Mouse (Mus musculus) G1E-ER4 (cell line): Measurements from ENCODE around the gene Eif2ak3. TPM values are rescaled to one million over a fixed set of nuclear protein-coding genes. Genes with fewer than 3 reads are reported as not detected.

Source experiments
- GATA1 ChIP-seq: IDR thresholded peaks from one replicate; pipeline ENCODE4 v1.8.0; 2012; ENCODE audit warnings: low read length, inconsistent platforms
- polyA plus RNA-seq: library from polyadenylated mRNA; stranded (reverse); fragments of >175 nt; gene quantifications from 2 replicates; pipeline ENCODE4 v1.2.3, GENCODE M21; 2012

Eif2ak3 gene
- polyA plus RNA-seq, 1 experiment: 3.4 TPM

GRCm38 (mm10) chr6:70822386-70822910 lies 21.9 kb upstream of the Eif2ak3 start:
- TF ChIP-seq GATA1: no peak

GRCm38 (mm10) chr6:70824085-70824986 lies 20.0 kb upstream of the Eif2ak3 start:
- no peak for TF ChIP-seq GATA1

GRCm38 (mm10) chr6:70824987-70825337 lies 19.4 kb upstream of the Eif2ak3 start:
- no peak for TF ChIP-seq GATA1

- TF ChIP-seq GATA1: no peak
Measured at GRCm38 (mm10) chr6:70829451-70829850, 14.9 kb upstream of the Eif2ak3 start.

GRCm38 (mm10) chr6:70830552-70830951 lies 13.8 kb upstream of the Eif2ak3 start:
- no peak for TF ChIP-seq GATA1

- no peak for TF ChIP-seq GATA1
Measured at GRCm38 (mm10) chr6:70831179-70831839, 13.0 kb upstream of the Eif2ak3 start.

GRCm38 (mm10) chr6:70837297-70837696 lies 7.0 kb upstream of the Eif2ak3 start:
- no peak for TF ChIP-seq GATA1

GRCm38 (mm10) chr6:70838532-70838931 lies 5.8 kb upstream of the Eif2ak3 start:
- no peak for TF ChIP-seq GATA1

GRCm38 (mm10) chr6:70840281-70840680 lies 4.0 kb upstream of the Eif2ak3 start:
- TF ChIP-seq GATA1: no peak

- TF ChIP-seq GATA1: no peak
Measured at GRCm38 (mm10) chr6:70842991-70843390, 1.3 kb upstream of the Eif2ak3 start.

GRCm38 (mm10) chr6:70844896-70845646 lies 756 bp downstream of the Eif2ak3 start:
- TF ChIP-seq GATA1: no peak

- TF ChIP-seq GATA1: no peak
Measured at GRCm38 (mm10) chr6:70847386-70847785, 3.1 kb downstream of the Eif2ak3 start.

- no peak for TF ChIP-seq GATA1
Measured at GRCm38 (mm10) chr6:70853371-70853770, 9.1 kb downstream of the Eif2ak3 start.

- TF ChIP-seq GATA1: no peak
Measured at GRCm38 (mm10) chr6:70855529-70856309, 11.4 kb downstream of the Eif2ak3 start.

GRCm38 (mm10) chr6:70862726-70863125 lies 18.4 kb downstream of the Eif2ak3 start:
- no peak for TF ChIP-seq GATA1

- no peak for TF ChIP-seq GATA1
Measured at GRCm38 (mm10) chr6:70864285-70864684, 20.0 kb downstream of the Eif2ak3 start.
